Comparison of ENCODE assay signal across 8 mouse cellular contexts in the genomic region with DNA sequence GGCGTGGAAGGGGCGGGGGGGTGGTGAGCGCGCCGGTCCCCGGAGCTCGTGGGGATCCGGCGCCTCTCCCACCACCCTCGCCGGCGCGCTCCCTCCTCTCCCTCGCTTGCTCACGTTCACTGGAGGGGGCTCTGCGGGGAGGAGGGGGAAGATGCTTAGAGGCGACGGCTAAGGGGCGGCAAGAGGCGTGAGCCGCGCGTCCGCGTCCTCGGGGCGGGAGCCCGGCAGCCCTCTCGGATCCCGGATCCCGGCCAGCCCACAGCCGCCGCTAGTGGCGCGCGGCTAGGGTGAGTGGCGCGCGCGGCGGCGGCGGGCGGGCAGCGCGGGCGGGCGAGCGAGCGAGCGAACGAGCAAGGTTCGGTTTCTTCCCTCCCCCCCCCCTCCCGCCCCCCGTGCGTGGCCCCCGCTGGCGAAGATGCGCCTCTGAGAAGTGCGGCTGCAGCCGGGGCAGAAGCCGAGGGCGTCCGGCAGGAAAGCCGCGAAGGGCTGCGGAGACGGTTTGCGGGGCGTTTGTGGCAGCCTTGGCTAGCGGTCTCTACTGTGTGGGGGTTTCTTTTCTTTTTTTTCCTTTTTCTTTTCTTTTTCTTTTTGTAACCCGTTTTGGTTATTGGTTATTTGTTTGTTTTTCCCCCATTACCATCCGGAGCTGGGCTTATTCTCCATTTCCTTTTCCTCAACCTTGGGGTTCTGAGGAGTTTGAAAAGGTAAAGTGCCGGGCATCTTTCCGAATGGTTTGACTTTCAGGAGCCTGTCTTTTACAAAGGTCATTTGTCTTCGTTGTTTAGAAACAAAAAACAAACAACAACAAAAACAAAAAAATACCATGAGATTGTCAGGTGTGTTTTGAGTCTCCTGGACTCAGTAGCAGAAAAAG.
DNase-seq lines count a peak whose midpoint lies in the region; ATAC-seq lines count a peak whose summit lies in the region.

No protein-coding gene starts in this region.

- no peaks in the 10 kb centered on the region for H3K36me3 ChIP-seq in kidney, embryonic 14.5 days (ENCODE audit: control insufficient read depth, insufficient read depth, low read length)
- no peaks in the 10 kb centered on the region for H3K36me3 ChIP-seq in midbrain, embryonic 15.5 days (replicated peaks)

- H3K4me1 ChIP-seq in kidney, embryonic 14.5 days (ENCODE audit: control insufficient read depth, insufficient read depth, low read length), result peaks cover 4% of the 10 kb centered on the region; the same call in 1 of the 2 replicates
- peaks cover 28% of the 10 kb centered on the region for H3K4me1 ChIP-seq in midbrain, embryonic 15.5 days

- no peaks in the 10 kb centered on the region for H3K9me3 ChIP-seq in kidney, embryonic 14.5 days (ENCODE audit: control insufficient read depth, low read length)
- no peaks in the 10 kb centered on the region for H3K9me3 ChIP-seq in midbrain, embryonic 15.5 days

- H3K4me3 ChIP-seq in kidney, embryonic 14.5 days (ENCODE audit: low read length), result peak overlapping the region; percentile 60
- peak overlapping the region; percentile 65 for H3K4me3 ChIP-seq in midbrain, embryonic 15.5 days

- peak overlapping the region; percentile 99 for H3K4me2 ChIP-seq in kidney, embryonic 14.5 days (replicated peaks; ENCODE audit: low read depth, low read length)
- peak overlapping the region; percentile 55 for H3K4me2 ChIP-seq in midbrain, embryonic 15.5 days

- WGBS in kidney, embryonic 14.5 days, result under 1% methylated on average over 36 of the region's 76 CpGs
- under 1% methylated on average over 58 of the region's 76 CpGs for WGBS in midbrain, embryonic 15.5 days

- H3K9ac ChIP-seq in kidney, embryonic 14.5 days (ENCODE audit: low read depth, low read length), result peak overlapping the region; percentile 45; the same call in 1 of the 2 replicates
- H3K9ac ChIP-seq in midbrain, embryonic 15.5 days, result peak overlapping the region; percentile 61

- peaks cover 63% of the 10 kb centered on the region for H3K27me3 ChIP-seq in kidney, embryonic 14.5 days (ENCODE audit: control insufficient read depth, insufficient read depth, low read length)
- peaks cover 3% of the 10 kb centered on the region; the same call in 1 of the 2 replicates for H3K27me3 ChIP-seq in midbrain, embryonic 15.5 days (replicated peaks)

- DNase-seq in kidney, adult 8-10 months, result no peak
- DNase-seq in cerebellum, adult 8-10 months, result peak; percentile 55
- DNase-seq in layer of hippocampus, postnatal 14 days (ENCODE audit: low spot score in 2 of 2), result peak; percentile 45 to 61
- no peak for DNase-seq in urinary bladder, postnatal 14 days (ENCODE audit: low spot score)

- H3K27ac ChIP-seq in kidney, embryonic 14.5 days (ENCODE audit: low read depth, low read length), result no peak overlapping the region
- peak overlapping the region; percentile 95 for H3K27ac ChIP-seq in midbrain, embryonic 15.5 days

- peak; percentile 83 for ATAC-seq in kidney, embryonic 14.5 days (ENCODE audit: low FRiP score, low TSS enrichment)
- peak; percentile 16 for ATAC-seq in frontal cortex, adult (ENCODE audit: low TSS enrichment)
- peak; percentile 93 for ATAC-seq in midbrain, embryonic 15.5 days (replicated peaks)
- no peak for ATAC-seq in CD4-positive, CD25-positive, alpha-beta regulatory T cell, adult 4 months

Comparison
In these comparisons a context has a peak if more than half of its experiments do, and no peak if none do; other contexts are left out.
1. DNase-seq: peak in cerebellum, adult 8-10 months (single experiment) and layer of hippocampus, postnatal 14 days (2 of 2); none in kidney, adult 8-10 months (0 of 2) and urinary bladder, postnatal 14 days (single experiment).